Mouse (Mus musculus): ENCODE measurements at regions not wholly inside any gene's neighbourhood (a gene's known extent, or its start where the extent isn't known, plus 50 kb on each side); places are given as distances from the start of the nearest gene placed in this dataset.

DNA sequence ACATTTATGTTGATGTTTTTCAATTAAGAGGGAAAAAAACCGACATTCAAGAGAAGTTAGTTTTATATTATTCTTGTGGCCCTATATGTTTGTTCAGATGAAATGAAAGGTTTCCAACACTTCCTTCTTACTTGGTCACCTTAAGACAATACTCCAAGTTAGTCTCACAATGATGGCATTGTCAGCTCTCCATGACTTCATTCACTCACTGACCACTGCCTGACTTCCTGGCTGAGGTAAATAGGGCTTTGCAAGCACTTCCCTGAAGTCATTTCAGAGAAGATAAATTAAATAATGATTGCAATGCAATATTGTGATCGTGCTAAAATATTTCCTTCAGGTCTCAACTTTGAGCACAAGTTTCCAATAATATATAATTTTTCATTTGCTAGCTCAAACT is 197.9 kb upstream of the Cep162 start:
- no peak for DNase-seq (ENCODE audit: low spot score)

GRCm38 (mm10) chr9:87452571-87452970 is 197.2 kb upstream of the Cep162 start:
- DNase-seq (ENCODE audit: low spot score) = no peak

DNA sequence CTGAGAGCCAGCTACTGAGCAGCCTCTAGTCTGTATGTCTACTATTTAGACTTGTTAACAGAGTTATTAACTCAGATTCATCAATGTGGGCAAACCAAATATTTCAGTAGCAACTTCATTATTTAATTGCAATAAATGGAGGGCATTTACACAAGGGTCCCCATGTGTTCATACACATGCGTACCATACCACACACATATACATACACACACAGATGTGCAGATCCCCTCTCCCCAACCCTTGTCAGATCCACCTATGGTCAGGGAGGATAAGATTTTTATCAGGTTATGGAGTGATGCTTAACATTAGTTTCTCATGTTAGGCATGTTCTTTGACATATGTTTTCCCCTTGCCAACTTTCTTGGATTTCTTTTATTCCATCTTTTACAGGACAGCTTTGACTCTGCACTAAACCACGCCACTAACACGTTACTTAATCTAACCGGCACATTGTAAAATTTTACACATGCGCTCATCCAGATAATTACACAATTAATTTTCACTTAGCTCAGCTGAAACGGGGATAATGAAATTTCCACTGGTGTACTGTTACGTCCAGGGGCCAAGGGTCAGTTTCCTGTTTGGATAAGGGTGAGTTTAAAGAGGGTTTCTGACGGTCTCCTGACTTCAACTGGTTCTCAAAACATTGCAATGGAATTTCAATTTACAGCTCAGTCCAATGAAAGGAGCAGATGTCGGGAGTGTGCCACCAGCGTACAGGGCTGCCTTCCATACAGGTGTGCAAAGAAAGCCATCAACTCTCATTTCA is 188.3 kb upstream of the Cep162 start:
- DNase-seq (ENCODE audit: low spot score) = no peak

DNA sequence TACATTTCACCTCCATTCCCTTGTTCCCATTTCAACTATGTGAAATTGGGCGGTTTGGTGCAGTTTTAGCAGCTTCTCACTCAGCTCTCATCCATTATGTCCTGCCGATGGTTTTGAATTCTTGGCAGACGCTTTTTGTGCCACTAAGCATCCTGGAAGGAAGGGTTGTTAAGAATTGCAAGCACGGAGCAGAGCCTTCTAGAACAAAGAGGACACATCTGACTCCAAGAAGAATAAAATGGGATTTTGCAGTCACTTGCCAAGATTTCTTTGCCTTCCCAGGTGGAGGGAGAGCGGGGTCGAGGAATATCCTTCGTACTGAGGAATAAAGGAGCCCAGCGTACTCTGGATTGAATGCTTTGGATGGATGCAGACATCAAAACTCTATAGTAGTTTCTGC is 176.7 kb upstream of the Cep162 start:
- DNase-seq (ENCODE audit: low spot score) = no peak

- DNase-seq (ENCODE audit: low spot score) = no peak
Observed at GRCm38 (mm10) chr9:87431523-87431922, 176.2 kb upstream of the Cep162 start.

DNA sequence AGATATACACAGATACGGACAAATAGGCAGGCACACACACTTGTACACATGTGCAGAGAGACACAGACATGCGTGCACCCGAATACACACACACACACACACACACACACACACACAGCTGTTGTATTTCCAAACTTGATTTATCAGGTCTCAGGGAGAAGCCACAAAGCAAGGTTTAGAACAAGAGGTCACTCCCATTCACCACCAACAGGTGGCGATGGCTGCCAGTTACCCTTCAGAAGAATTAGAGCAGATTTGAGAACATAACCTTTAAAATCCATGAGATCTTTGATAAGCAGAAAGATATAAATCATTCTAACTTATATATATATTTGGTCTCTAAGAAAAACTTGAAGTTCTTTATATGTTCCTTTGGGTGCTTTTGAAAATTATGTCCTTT is 169.9 kb upstream of the Cep162 start:
- DNase-seq (ENCODE audit: low spot score) = no peak

DNA sequence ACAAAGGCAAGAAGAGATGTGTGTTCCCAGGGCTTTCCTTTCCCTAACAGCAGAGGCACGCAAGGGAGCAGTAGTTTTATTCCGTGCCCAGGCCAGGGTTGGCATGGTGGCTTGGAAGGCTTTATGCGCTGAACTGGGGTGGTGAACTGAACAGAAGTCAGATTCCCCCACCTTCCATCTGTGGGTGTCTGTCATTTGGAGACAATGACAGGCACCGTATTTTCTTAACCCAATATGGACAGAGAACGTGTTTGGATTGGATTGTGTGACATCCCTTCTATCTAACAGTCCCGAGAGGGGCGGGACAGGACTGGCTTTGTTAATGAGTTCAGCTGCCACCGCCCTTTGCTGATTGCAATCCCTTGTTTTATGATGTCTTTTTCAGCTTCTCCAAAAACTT is 165.8 kb upstream of the Cep162 start:
- no peak for DNase-seq (ENCODE audit: low spot score)

- DNase-seq (ENCODE audit: low spot score) = peak; percentile 27
Observed at GRCm38 (mm10) chr9:87419376-87419775, 164.0 kb upstream of the Cep162 start.

- DNase-seq (ENCODE audit: low spot score) = no peak
Observed at GRCm38 (mm10) chr9:87412894-87413293, 157.6 kb upstream of the Cep162 start.

- no peak for DNase-seq (ENCODE audit: low spot score)
Observed at GRCm38 (mm10) chr9:87411044-87411443, 155.7 kb upstream of the Cep162 start.

DNA sequence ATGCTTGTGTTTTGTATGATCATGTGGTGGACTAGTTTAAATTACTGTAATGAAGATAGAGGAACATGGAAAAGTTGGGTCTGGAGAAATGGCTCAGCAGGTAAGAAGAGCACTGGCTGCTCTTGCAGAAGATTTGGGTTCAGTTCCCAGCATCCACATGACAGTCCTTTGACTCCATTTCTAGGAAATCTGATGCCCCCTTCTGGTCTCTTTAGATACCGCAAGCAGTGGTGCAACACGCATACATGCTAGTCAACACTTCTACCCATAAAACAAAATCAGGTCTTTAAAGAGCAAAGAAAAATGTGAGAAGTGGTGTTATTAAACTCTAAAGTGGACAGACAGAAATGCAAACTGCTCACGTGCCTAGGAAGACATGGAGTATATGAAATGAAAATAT is 154.4 kb upstream of the Cep162 start:
- no peak for DNase-seq (ENCODE audit: low spot score)

DNA sequence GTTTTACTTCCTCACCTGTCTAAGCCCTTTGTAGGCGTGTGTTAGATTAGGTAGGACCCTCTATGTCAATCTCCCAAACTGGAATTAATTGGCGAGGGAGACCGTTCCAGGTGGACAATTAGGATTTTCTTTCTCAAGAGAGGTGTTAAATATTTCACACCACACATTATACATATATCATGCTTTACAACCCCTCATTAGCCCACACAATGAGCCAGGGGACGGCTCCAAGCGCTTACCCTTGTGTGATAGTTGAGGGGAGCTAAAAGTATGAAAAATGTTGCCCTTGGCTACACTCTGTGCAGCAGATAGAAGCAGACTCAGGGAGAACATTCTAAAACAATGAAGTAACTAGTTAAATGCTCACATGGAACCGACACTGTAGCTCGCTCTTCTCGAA is 153.5 kb upstream of the Cep162 start:
- no peak for DNase-seq (ENCODE audit: low spot score)

- no peak for DNase-seq (ENCODE audit: low spot score)
Observed at GRCm38 (mm10) chr9:87406476-87406875, 151.1 kb upstream of the Cep162 start.

DNA sequence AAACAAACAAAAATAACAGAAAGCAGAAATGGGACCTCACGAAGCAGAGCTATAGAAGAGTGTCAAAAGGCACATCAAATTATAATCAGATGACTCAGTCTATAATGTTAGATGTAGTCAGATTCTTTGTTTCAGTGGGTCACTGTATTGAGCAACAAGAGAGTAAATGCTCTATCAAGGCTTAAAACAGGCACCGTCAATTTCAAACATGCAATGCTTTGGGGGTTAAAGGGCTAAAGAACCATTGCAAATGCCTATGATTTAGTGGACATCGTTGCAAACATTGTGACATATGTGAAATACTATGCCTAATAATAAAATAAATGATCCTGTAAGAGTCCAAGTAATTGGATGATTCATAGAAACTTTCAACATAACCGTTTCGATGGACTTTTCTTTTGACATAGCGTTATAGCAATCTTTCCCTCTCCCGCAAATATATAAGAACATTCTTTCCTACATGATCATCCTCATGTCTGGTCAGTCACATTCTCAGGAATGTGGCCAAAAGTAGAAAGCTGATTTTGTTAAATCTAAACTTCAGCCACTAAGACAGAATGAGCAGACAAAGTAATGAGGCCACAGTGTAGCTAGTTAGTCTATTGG is 149.9 kb upstream of the Cep162 start:
- no peak for DNase-seq (ENCODE audit: low spot score)

DNA sequence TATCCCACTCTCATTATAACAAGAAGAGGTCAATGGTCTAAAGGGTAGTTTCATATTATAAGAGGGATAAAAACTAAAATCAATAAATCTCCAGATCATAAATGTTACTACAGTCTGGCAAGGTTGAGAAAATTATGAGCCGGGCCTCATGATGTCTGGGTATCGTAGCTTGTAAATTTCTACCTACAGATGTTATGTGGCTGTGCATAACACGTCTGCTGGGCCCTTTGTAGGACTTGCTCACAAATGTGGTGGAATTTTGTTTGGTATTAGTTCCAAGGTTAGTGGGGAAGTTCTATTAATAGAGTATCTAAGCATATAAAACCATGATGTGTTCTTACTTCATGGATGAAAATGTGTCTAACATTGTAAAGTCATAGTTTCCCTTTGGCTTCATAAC is 146.7 kb upstream of the Cep162 start:
- DNase-seq (ENCODE audit: low spot score) = no peak

- no peak for DNase-seq (ENCODE audit: low spot score)
Observed at GRCm38 (mm10) chr9:87387516-87387915, 132.2 kb upstream of the Cep162 start.

DNA sequence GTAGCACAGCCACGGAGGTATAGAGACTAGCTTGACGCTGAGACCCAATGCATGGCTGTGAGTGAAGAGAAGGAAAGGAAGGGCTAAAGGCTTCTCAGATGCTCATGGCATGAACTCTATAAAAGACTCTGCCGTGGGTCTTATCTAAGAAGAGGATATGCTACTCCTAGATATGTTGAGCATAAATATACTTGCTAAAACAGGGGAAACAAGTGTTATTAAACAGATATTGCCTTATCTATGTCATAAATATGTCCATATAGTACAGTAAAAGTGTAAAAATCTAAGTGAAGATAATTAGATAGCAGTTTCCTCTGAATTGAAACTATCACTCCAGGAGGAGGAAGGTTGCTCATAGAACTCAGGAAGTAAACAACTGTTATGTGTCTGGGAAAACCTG is 128.2 kb upstream of the Cep162 start:
- no peak for DNase-seq (ENCODE audit: low spot score)

- DNase-seq (ENCODE audit: low spot score) = no peak
Observed at GRCm38 (mm10) chr9:87377921-87378320, 122.6 kb upstream of the Cep162 start.

GRCm38 (mm10) chr9:87376731-87377310 is 121.5 kb upstream of the Cep162 start:
- DNase-seq (ENCODE audit: low spot score) = no peak

DNA sequence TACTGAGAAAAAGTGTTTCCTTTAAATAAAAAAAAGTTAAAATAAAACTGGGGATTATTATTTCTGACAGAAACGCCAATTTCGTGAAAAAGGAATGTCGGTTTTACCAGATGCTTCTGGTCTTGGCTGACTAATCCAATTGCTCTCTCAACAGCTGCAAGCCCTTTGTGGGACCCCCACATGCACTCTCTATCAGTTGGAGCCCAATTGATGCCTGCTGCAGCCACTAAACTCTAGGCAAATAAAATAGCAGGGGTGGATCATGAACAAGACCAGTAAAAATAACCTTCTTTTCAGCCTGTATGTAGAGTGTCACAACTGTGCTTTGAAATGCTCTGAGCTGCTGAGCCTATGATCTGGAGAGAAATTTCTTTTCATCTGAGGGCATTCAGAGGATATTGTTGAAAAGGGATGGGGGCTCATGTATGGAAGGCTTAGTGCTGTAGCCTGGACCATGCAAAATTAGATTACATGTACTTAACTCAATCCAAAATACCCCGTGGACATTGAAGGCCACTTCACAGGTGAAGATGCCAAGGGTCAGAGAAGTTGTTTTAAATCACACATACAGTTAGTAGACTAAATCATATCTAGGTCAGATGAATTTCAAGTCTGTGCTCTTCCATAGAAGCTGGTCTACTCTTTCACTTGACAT is 117.0 kb upstream of the Cep162 start:
- DNase-seq (ENCODE audit: low spot score) = no peak

DNA sequence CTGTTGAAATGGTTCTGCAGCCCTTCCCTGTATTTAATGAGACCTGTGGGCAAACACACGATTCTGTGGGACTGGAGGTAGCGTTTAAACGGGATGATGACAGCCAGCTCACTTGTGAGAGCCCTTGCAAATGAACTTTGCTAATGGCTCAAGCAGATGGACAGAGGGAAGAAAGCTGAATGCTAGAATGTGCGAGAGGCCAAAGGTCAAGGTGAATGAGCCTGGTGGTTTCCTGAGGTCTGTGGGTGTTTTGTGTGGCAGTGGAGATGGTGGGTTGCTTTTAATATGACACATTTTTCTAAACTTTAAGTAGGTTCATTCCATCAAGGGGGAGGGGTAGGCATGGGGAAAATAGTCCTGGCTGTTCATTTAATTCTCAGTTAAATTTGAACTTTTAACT is 113.7 kb upstream of the Cep162 start:
- no peak for DNase-seq (ENCODE audit: low spot score)

DNA sequence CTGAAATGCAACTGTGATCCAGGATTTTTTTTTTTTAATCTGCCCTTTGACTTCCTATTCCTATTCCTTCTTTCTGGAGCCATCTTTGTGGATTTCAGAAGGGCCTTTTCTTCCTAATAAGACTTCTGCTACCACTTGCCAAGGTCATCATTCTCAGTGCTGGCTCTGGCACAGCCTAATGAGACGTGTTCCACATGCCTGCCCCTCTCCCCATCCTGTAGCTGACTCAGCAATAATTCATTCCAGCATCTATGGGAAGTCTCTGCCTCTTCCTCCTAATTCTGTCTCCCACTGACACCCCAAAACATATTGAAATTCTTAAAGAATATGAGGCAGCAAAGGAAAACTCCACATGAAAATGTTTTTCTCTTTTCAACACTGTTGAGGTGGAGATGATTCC is 91.7 kb upstream of the Cep162 start:
- no peak for DNase-seq (ENCODE audit: low spot score)

DNA sequence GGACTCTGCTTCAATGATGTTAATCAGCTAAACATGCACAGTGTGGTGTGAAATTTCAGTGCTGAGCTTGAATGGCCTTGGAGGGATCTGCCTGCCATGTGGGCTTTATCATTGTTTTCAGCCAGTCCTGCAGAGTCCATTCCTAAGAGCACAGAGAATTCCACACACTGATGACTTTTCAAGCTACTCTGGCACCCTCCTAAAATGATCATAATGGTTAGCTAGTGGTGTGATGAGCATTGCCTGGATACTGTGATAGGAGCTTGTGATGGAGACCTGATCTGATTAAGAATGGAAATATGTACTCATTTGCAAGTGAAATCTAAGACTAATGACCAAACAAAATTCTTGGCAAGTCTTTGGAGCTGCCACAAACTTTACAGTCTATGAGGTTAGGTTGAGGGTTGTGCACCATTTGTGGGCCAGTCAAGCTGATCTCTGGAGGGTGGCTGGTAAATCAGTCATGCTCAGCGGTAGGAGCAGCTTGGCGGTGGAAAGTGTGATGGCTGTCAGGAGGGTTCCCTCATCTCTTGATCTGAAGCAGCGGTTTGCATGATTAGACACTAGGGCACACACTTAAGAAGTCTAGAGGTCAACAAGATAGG is 91.0 kb upstream of the Cep162 start:
- no peak for DNase-seq (ENCODE audit: low spot score)
